9 mouse cellular contexts compared by ENCODE assay signal in genomic region chr4:102228953-102229586, GRCm38 (mm10).
DNase-seq lines count a peak whose midpoint lies in the region; ATAC-seq lines count a peak whose summit lies in the region.
"Had no signal": no experiment of that assay in that cellular context is flagged by ENCODE, and none has a peak within 500 bp of the region (broad histone marks: within the 10 kb centered on the region; RNA-seq: fewer than 3 reads in every experiment).

No protein-coding gene starts in this region.

- DNase-seq in intestine, embryonic 14.5 days (ENCODE audit: low spot score): peak; percentile 69
- DNase-seq in ES-CJ7 (ENCODE audit: low read depth, low spot score): peak; percentile 47
- DNase-seq in forelimb bud, embryonic 11.5 days (ENCODE audit: low read depth, low spot score): peak; percentile 42
- DNase-seq in layer of hippocampus, postnatal 25 days (ENCODE audit: extremely low spot score in 1 of 2, low spot score in 1 of 2): peak; percentile 17 to 62
- peak; percentile 11 for DNase-seq in naive thymus-derived CD4-positive, alpha-beta T cell, adult 2 months (ENCODE audit: low read depth)
- no peak for DNase-seq in yolk sac, embryonic 10.5 days (ENCODE audit: low spot score)

- no peak overlapping the region for H3K9ac ChIP-seq in intestine, embryonic 14.5 days (ENCODE audit: low read length)
- no peak overlapping the region for H3K9ac ChIP-seq in intestine, embryonic 15.5 days
- H3K9ac ChIP-seq: liver, embryonic 14.5 days had no signal

- no peaks in the 10 kb centered on the region for H3K4me1 ChIP-seq in intestine, embryonic 14.5 days (replicated peaks; ENCODE audit: control insufficient read depth, insufficient read depth, low read length)
- H3K4me1 ChIP-seq in intestine, embryonic 15.5 days (replicated peaks): no peaks in the 10 kb centered on the region

- H3K4me2 ChIP-seq in intestine, embryonic 14.5 days (ENCODE audit: low read length): no peak overlapping the region
- no peak overlapping the region for H3K4me2 ChIP-seq in intestine, embryonic 15.5 days (replicated peaks)

- no peaks in the 10 kb centered on the region for H3K9me3 ChIP-seq in intestine, embryonic 14.5 days (ENCODE audit: control insufficient read depth, low read length)
- H3K9me3 ChIP-seq in intestine, embryonic 15.5 days: no peaks in the 10 kb centered on the region

- H3K4me3 ChIP-seq in intestine, embryonic 14.5 days (ENCODE audit: low read depth, low read length): no peak overlapping the region
- no peak overlapping the region for H3K4me3 ChIP-seq in intestine, embryonic 15.5 days (replicated peaks)

- WGBS in intestine, embryonic 14.5 days: 46% methylated on average over 7 of the region's 7 CpGs
- 45% methylated on average over 7 of the region's 7 CpGs for WGBS in intestine, embryonic 15.5 days

- H3K27ac ChIP-seq in intestine, embryonic 14.5 days (ENCODE audit: low read depth): no peak overlapping the region
- H3K27ac ChIP-seq in intestine, embryonic 15.5 days: no peak overlapping the region
- H3K27ac ChIP-seq: liver, embryonic 14.5 days had no signal

- ATAC-seq in intestine, embryonic 14.5 days (replicated peaks; ENCODE audit: low FRiP score, low TSS enrichment, low read depth): no peak
- no peak for ATAC-seq in intestine, embryonic 15.5 days
- ATAC-seq in cerebellum, adult (ENCODE audit: insufficient number of reproducible peaks, low FRiP score, low TSS enrichment): 0 out of 2 replicates have a peak, but pooled peaks have one; percentile 20

- no peaks in the 10 kb centered on the region for H3K27me3 ChIP-seq in intestine, embryonic 14.5 days (replicated peaks; ENCODE audit: control insufficient read depth, insufficient read depth, low read length)
- no peaks in the 10 kb centered on the region for H3K27me3 ChIP-seq in intestine, embryonic 15.5 days (replicated peaks)

- H3K36me3 ChIP-seq in intestine, embryonic 14.5 days (ENCODE audit: control insufficient read depth, insufficient read depth, low read length): no peaks in the 10 kb centered on the region
- H3K36me3 ChIP-seq in intestine, embryonic 15.5 days: no peaks in the 10 kb centered on the region
